Mouse (Mus musculus) adrenal gland, adult (tissue): ENCODE results near the gene Ctnnd2.

Experiments
- DNase-seq, 2 experiments: peaks; one replicate each; pipeline ENCODE4 v3.0.0; 2022 to 2023; ENCODE audit warnings: low spot score in 1 of 2; ENCODE audit not compliant: inconsistent age in 2 of 2

Ctnnd2 gene

GRCm38 (mm10) chr15:30966826-30967225 is 794.4 kb downstream of the Ctnnd2 start:
- DNase-seq, result no peak

GRCm38 (mm10) chr15:30974436-30974835 is 802.0 kb downstream of the Ctnnd2 start:
- no peak for DNase-seq

GRCm38 (mm10) chr15:30974991-30975775 is 802.8 kb downstream of the Ctnnd2 start:
- peak in 1 of 2 experiments; percentile 24 for DNase-seq

- DNase-seq, result no peak
Measured at GRCm38 (mm10) chr15:30977166-30977740, 804.9 kb downstream of the Ctnnd2 start.

- DNase-seq, result no peak
Measured at GRCm38 (mm10) chr15:30986890-30987289, 814.5 kb downstream of the Ctnnd2 start.

- no peak for DNase-seq
Measured at GRCm38 (mm10) chr15:30990421-30991252, 818.2 kb downstream of the Ctnnd2 start.

GRCm38 (mm10) chr15:30992357-30992756 is 820.0 kb downstream of the Ctnnd2 start:
- no peak for DNase-seq

GRCm38 (mm10) chr15:30992901-30993300 is 820.5 kb downstream of the Ctnnd2 start:
- no peak for DNase-seq

- no peak for DNase-seq
Measured at GRCm38 (mm10) chr15:30995346-30995745, 823.0 kb downstream of the Ctnnd2 start.

- no peak for DNase-seq
Measured at GRCm38 (mm10) chr15:31004468-31004867, 832.1 kb downstream of the Ctnnd2 start.

GRCm38 (mm10) chr15:31004976-31005375 is 832.6 kb downstream of the Ctnnd2 start:
- no peak for DNase-seq

GRCm38 (mm10) chr15:31006050-31006824 is 833.8 kb downstream of the Ctnnd2 start:
- DNase-seq, result no peak

- no peak for DNase-seq
Measured at GRCm38 (mm10) chr15:31006825-31007157, 834.4 kb downstream of the Ctnnd2 start.

GRCm38 (mm10) chr15:31008594-31008993 is 836.2 kb downstream of the Ctnnd2 start:
- no peak for DNase-seq

- DNase-seq, result no peak
Measured at GRCm38 (mm10) chr15:31020769-31021168, 848.4 kb downstream of the Ctnnd2 start.

GRCm38 (mm10) chr15:31022012-31022411 is 849.6 kb downstream of the Ctnnd2 start:
- DNase-seq, result no peak

GRCm38 (mm10) chr15:31022497-31022896 is 850.1 kb downstream of the Ctnnd2 start:
- DNase-seq, result no peak

- DNase-seq, result no peak
Measured at GRCm38 (mm10) chr15:31023766-31024165, 851.4 kb downstream of the Ctnnd2 start.

- no peak for DNase-seq
Measured at GRCm38 (mm10) chr15:31027448-31028230, 855.2 kb downstream of the Ctnnd2 start.

- no peak for DNase-seq
Measured at GRCm38 (mm10) chr15:31044983-31045382, 872.6 kb downstream of the Ctnnd2 start.
